Mouse (Mus musculus) CH12.LX (cell line): Measurements from ENCODE around the gene Bclaf1.

ENCODE experiments used
- HCFC1 ChIP-seq: IDR thresholded peaks from 2 replicates; pipeline ENCODE4 v1.6.1; 2012; ENCODE audit warnings: low read depth, mild to moderate bottlenecking, inconsistent platforms, low read length, improper control_type of control experiment
- IRF4 ChIP-seq: IDR thresholded peaks from 2 replicates; pipeline ENCODE4 v1.6.1; 2014; ENCODE audit warnings: low read depth, mild to moderate bottlenecking, inconsistent platforms, low read length, improper control_type of control experiment
- JUND ChIP-seq: conservative IDR thresholded peaks from 2 replicates; pipeline ENCODE4 v1.6.1; 2011; ENCODE audit warnings: low read depth, low read length, improper control_type of control experiment
- POLR2A ChIP-seq: IDR thresholded peaks from 2 replicates; pipeline ENCODE4 v1.6.1; 2011; ENCODE audit warnings: low read depth, mild to moderate bottlenecking, improper control_type of control experiment, low read length
- TBP ChIP-seq: conservative IDR thresholded peaks from 2 replicates; pipeline ENCODE4 v1.6.1; 2011; ENCODE audit warnings: low read depth, low read length, improper control_type of control experiment

GRCm38 (mm10) chr10:20290467-20290883 lies 21.8 kb upstream of the Bclaf1 start:
- TF ChIP-seq JUND = no peak
- TF ChIP-seq TBP = no peak
- TF ChIP-seq POLR2A = no peak
- no peak for TF ChIP-seq HCFC1
- peak; percentile 9; the same call in 1 of the 2 replicates for TF ChIP-seq IRF4
